9 mouse cellular contexts compared by ENCODE assay signal in the genomic region with DNA sequence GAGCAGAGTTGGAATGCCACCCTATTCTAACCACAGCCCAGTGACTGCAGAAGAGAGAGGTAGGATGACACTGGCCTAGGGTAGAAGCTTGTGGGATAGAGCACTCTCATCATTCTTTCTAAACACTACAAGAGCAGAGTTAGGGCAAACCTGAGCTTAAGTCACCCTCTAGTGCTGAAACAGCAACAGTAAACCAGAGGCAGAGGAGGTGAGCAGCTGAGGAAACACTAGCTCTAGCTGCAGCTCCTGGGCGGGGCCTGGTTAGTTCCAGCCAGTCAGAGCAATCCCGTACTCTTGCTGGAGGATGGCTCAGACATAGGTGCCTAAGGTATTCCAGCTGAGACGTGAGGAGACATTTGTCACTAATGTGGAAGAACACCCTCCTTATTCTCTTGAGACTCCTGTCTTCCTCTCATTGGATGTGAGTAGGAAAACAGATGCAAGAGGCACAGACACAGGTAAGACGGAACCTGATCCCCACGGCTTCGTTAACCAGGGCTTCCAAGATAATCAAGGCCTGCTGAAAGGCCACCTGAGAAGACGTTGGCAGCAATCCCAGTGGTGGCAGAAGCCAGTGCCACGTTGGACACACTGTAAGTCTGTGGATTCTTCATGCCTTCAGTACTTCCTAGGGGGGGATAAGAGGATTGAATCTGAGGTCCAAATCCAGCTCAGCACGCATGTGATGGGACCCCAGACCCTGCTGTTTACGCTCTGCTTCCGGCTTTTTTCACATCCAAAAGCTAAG.
DNase-seq lines count a peak whose midpoint lies in the region; ATAC-seq lines count a peak whose summit lies in the region.
"Had no signal": no experiment of that assay in that cellular context is flagged by ENCODE, and none has a peak within 500 bp of the region (broad histone marks: within the 10 kb centered on the region; RNA-seq: fewer than 3 reads in every experiment).

No protein-coding gene starts in this region.

- no peak overlapping the region for H3K27ac ChIP-seq in neural tube, embryonic 14.5 days (ENCODE audit: low read depth, low read length)
- no peak overlapping the region for H3K27ac ChIP-seq in neural tube, embryonic 15.5 days (replicated peaks)
- no peak overlapping the region for H3K27ac ChIP-seq in midbrain, embryonic 13.5 days
- H3K27ac ChIP-seq: hindbrain, embryonic 15.5 days had no signal

- H3K9me3 ChIP-seq in neural tube, embryonic 14.5 days (ENCODE audit: control insufficient read depth, low read length) = no peaks in the 10 kb centered on the region
- no peaks in the 10 kb centered on the region for H3K9me3 ChIP-seq in neural tube, embryonic 15.5 days (replicated peaks)
- H3K9me3 ChIP-seq in midbrain, embryonic 13.5 days = no peaks in the 10 kb centered on the region
- H3K9me3 ChIP-seq: hindbrain, embryonic 15.5 days had no signal

- H3K36me3 ChIP-seq in neural tube, embryonic 14.5 days (ENCODE audit: control insufficient read depth, insufficient read depth, low read length) = no peaks in the 10 kb centered on the region
- no peaks in the 10 kb centered on the region for H3K36me3 ChIP-seq in neural tube, embryonic 15.5 days
- H3K36me3 ChIP-seq in midbrain, embryonic 13.5 days = no peaks in the 10 kb centered on the region
- H3K36me3 ChIP-seq: hindbrain, embryonic 15.5 days had no signal

- intact Hi-C loops in gastrocnemius, postnatal 14 days (cut with DNase I; ENCODE audit: low total_unique reads) = loop anchor here (10.0 kb wide), 1 partner anchor 347 kb away; the partner anchor contains the start of gene Parm1

- 74% methylated on average over 11 of the region's 11 CpGs for WGBS in neural tube, embryonic 14.5 days
- WGBS in neural tube, embryonic 15.5 days = 77% methylated on average over 11 of the region's 11 CpGs
- WGBS in midbrain, embryonic 13.5 days = 72% methylated on average over 11 of the region's 11 CpGs

- peak; percentile 3 for DNase-seq in gastrocnemius, adult 18-20 months (ENCODE audit: low spot score)
- DNase-seq in gastrocnemius, postnatal 14 days = no peak
- peak; percentile 24 to 35 for DNase-seq in kidney, postnatal 4 days
- no peak for DNase-seq in testis, postnatal 10 days (ENCODE audit: low spot score)

- H3K4me3 ChIP-seq in neural tube, embryonic 14.5 days (ENCODE audit: low read depth, low read length) = no peak overlapping the region
- no peak overlapping the region for H3K4me3 ChIP-seq in neural tube, embryonic 15.5 days (replicated peaks)
- H3K4me3 ChIP-seq in midbrain, embryonic 13.5 days (replicated peaks) = no peak overlapping the region
- H3K4me3 ChIP-seq: hindbrain, embryonic 15.5 days had no signal

- no peak overlapping the region for H3K4me2 ChIP-seq in neural tube, embryonic 14.5 days (ENCODE audit: low read depth, low read length)
- H3K4me2 ChIP-seq in neural tube, embryonic 15.5 days = no peak overlapping the region
- H3K4me2 ChIP-seq in midbrain, embryonic 13.5 days (replicated peaks) = no peak overlapping the region
- H3K4me2 ChIP-seq: hindbrain, embryonic 15.5 days had no signal

- no peaks in the 10 kb centered on the region for H3K27me3 ChIP-seq in neural tube, embryonic 14.5 days (ENCODE audit: control insufficient read depth, insufficient read depth, low read length)
- H3K27me3 ChIP-seq in neural tube, embryonic 15.5 days (replicated peaks) = no peaks in the 10 kb centered on the region
- H3K27me3 ChIP-seq in midbrain, embryonic 13.5 days = no peaks in the 10 kb centered on the region
- H3K27me3 ChIP-seq: hindbrain, embryonic 15.5 days had no signal

- ATAC-seq in neural tube, embryonic 14.5 days (ENCODE audit: low read depth) = peak; percentile 31; the same call in 1 of the 2 replicates
- no peak for ATAC-seq in neural tube, embryonic 15.5 days (ENCODE audit: low FRiP score)
- peak; percentile 51; the same call in 1 of the 2 replicates for ATAC-seq in common myeloid progenitor, adult 5-6 weeks (replicated peaks; ENCODE audit: low read depth, poor library complexity, severe bottlenecking)
- no peak for ATAC-seq in midbrain, embryonic 13.5 days

- H3K9ac ChIP-seq in neural tube, embryonic 14.5 days (replicated peaks; ENCODE audit: low read depth, low read length) = no peak overlapping the region
- H3K9ac ChIP-seq in neural tube, embryonic 15.5 days (replicated peaks) = no peak overlapping the region
- no peak overlapping the region for H3K9ac ChIP-seq in midbrain, embryonic 13.5 days (replicated peaks)
- H3K9ac ChIP-seq: hindbrain, embryonic 15.5 days had no signal

- H3K4me1 ChIP-seq in neural tube, embryonic 14.5 days (ENCODE audit: control insufficient read depth, insufficient read depth, low read length) = no peaks in the 10 kb centered on the region
- H3K4me1 ChIP-seq in neural tube, embryonic 15.5 days = no peaks in the 10 kb centered on the region
- no peaks in the 10 kb centered on the region for H3K4me1 ChIP-seq in midbrain, embryonic 13.5 days (replicated peaks)
- H3K4me1 ChIP-seq: hindbrain, embryonic 15.5 days had no signal

Comparison
In these comparisons a context has a peak if more than half of its experiments do, and no peak if none do; other contexts are left out.
1. DNase-seq: peak in gastrocnemius, adult 18-20 months (single experiment) and kidney, postnatal 4 days (2 of 2); none in gastrocnemius, postnatal 14 days (single experiment) and testis, postnatal 10 days (single experiment).
2. ATAC-seq: peak in neural tube, embryonic 14.5 days (single experiment) and common myeloid progenitor, adult 5-6 weeks (single experiment); none in neural tube, embryonic 15.5 days (single experiment) and midbrain, embryonic 13.5 days (single experiment).